Mouse (Mus musculus) midbrain, embryonic 15.5 days (tissue): ENCODE data around the gene Slc8b1. TPM values are rescaled to one million over a fixed set of nuclear protein-coding genes. Genes with fewer than 3 reads are reported as not detected.

Source experiments
- ATAC-seq: fragments of 200-750 bp; cut with Nextera tagmentation; replicated peaks from 2 replicates; pipeline ENCODE4 v1.8.0; 2017; ENCODE audit warnings: moderate TSS enrichment
- H3K27ac ChIP-seq: fragments of 300-500 bp; sonication (generic); 2 replicates; pipeline ENCODE4 v1.5.1; 2015; ENCODE audit warnings: mild to moderate bottlenecking, inconsistent platforms
- H3K27me3 ChIP-seq: fragments of 300-500 bp; sonication (generic); replicated peaks from 2 replicates; pipeline ENCODE4 v1.6.1; 2015; ENCODE audit warnings: inconsistent platforms
- H3K36me3 ChIP-seq: fragments of 300-500 bp; sonication (generic); replicated peaks from 2 replicates; pipeline ENCODE4 v1.6.1; 2015; ENCODE audit warnings: inconsistent platforms
- H3K4me1 ChIP-seq: fragments of 300-500 bp; sonication (generic); 2 replicates; pipeline ENCODE4 v1.6.1; 2015; ENCODE audit warnings: inconsistent platforms
- H3K4me2 ChIP-seq: fragments of 300-500 bp; sonication (generic); 2 replicates; pipeline ENCODE4 v1.6.1; 2015; ENCODE audit warnings: inconsistent platforms, mild to moderate bottlenecking, moderate library complexity
- H3K4me3 ChIP-seq: fragments of 300-500 bp; sonication (generic); 2 replicates; pipeline ENCODE4 v1.5.1; 2015; ENCODE audit warnings: mild to moderate bottlenecking, inconsistent platforms
- H3K9ac ChIP-seq: fragments of 300-500 bp; sonication (generic); 2 replicates; pipeline ENCODE4 v1.6.1; 2015; ENCODE audit warnings: mild to moderate bottlenecking, inconsistent platforms
- H3K9me3 ChIP-seq: fragments of 300-500 bp; sonication (generic); 2 replicates; pipeline ENCODE4 v1.6.1; 2016; ENCODE audit warnings: inconsistent platforms
- WGBS: fragments of 180-500 bp; shearing (Covaris S2); methylation state at CpG from one replicate; pipeline ENCODE4 v1.1.7; 2015; ENCODE audit warnings: mixed read lengths; 5-methylcytosine and 5-hydroxymethylcytosine counted together
- polyA plus RNA-seq: library from polyadenylated mRNA; unstranded; fragments of >200 nt; fragmentation: Nextera tagmentation; extraction: Ambion mirVana; gene quantifications from 2 replicates; pipeline ENCODE4 v1.2.1, GENCODE M21; 2015

Slc8b1 gene
- 1.6 and 2.5 TPM in 2 replicates for polyA plus RNA-seq

GRCm38 (mm10) chr5:120510982-120511642 is at the start of gene Slc8b1:
Slc8b1 (plus strand) TSS chr5:120511168.
- Histone ChIP-seq H3K36me3 (no peaks in the 10 kb centered on the region), H3K4me1 (peaks cover 20% of the 10 kb centered on the region; the same call in 1 of the 2 replicates), H3K9me3 (no peaks in the 10 kb centered on the region), H3K4me3 (peak within 1 kb of the TSS; percentile 40), H3K9ac (0 out of 2 replicates have a peak within 1 kb of the TSS, but pooled peaks have one; percentile 2), H3K27ac (no peak within 1 kb of the TSS), H3K4me2 (peak within 1 kb of the TSS; percentile 77), H3K27me3 (peaks cover 13% of the 10 kb centered on the region)
- WGBS: under 1% methylated on average over 36 of the region's 36 CpGs
- peak; percentile 77 for ATAC-seq

- Histone ChIP-seq H3K27me3 (peaks cover 2% of the 10 kb centered on the region; the same call in 1 of the 2 replicates), H3K4me3 (no peak overlapping the region), H3K27ac (no peak overlapping the region), H3K4me2 (no peak overlapping the region), H3K9ac (no peak overlapping the region), H3K9me3 (no peaks in the 10 kb centered on the region), H3K4me1 (no peaks in the 10 kb centered on the region; the same call in 1 of the 2 replicates), H3K36me3 (no peaks in the 10 kb centered on the region)
- ATAC-seq: no peak
- WGBS: 80% methylated on average over 15 of the region's 15 CpGs
Observed at GRCm38 (mm10) chr5:120461902-120462301, 49.1 kb upstream of the Slc8b1 start.

- Histone ChIP-seq H3K27me3 (0 out of 2 replicates have a peak, but pooled peaks cover 4% of the 10 kb centered on the region), H3K9ac (no peak overlapping the region), H3K4me2 (no peak overlapping the region), H3K4me3 (no peak overlapping the region), H3K36me3 (no peaks in the 10 kb centered on the region), H3K4me1 (no peaks in the 10 kb centered on the region; the same call in 1 of the 2 replicates), H3K9me3 (no peaks in the 10 kb centered on the region), H3K27ac (no peak overlapping the region)
- ATAC-seq: no peak
- WGBS: 79% methylated on average over 4 of the region's 4 CpGs
Observed at GRCm38 (mm10) chr5:120464321-120464720, 46.6 kb upstream of the Slc8b1 start.

GRCm38 (mm10) chr5:120465062-120465461 is 45.9 kb upstream of the Slc8b1 start:
- Histone ChIP-seq H3K4me1 (no peaks in the 10 kb centered on the region; the same call in 1 of the 2 replicates), H3K36me3 (no peaks in the 10 kb centered on the region), H3K27ac (no peak overlapping the region), H3K4me2 (no peak overlapping the region), H3K27me3 (0 out of 2 replicates have a peak, but pooled peaks cover 4% of the 10 kb centered on the region), H3K9me3 (no peaks in the 10 kb centered on the region), H3K9ac (no peak overlapping the region), H3K4me3 (no peak overlapping the region)
- no peak for ATAC-seq
- 40% methylated on average over 5 of the region's 5 CpGs for WGBS

- Histone ChIP-seq H3K27ac (no peak overlapping the region), H3K9me3 (no peaks in the 10 kb centered on the region), H3K4me1 (no peaks in the 10 kb centered on the region; the same call in 1 of the 2 replicates), H3K4me2 (no peak overlapping the region), H3K27me3 (0 out of 2 replicates have a peak, but pooled peaks cover 4% of the 10 kb centered on the region), H3K36me3 (no peaks in the 10 kb centered on the region), H3K9ac (no peak overlapping the region), H3K4me3 (no peak overlapping the region)
- 65% methylated on average over 6 of the region's 6 CpGs for WGBS
- ATAC-seq: no peak
Observed at GRCm38 (mm10) chr5:120465860-120466259, 45.1 kb upstream of the Slc8b1 start.

- no peak overlapping the region for H3K9ac ChIP-seq
- H3K4me1 ChIP-seq: no peaks in the 10 kb centered on the region; the same call in 1 of the 2 replicates
- H3K36me3 ChIP-seq: no peaks in the 10 kb centered on the region
- H3K27me3 ChIP-seq: 0 out of 2 replicates have a peak, but pooled peaks cover 4% of the 10 kb centered on the region
- no peak for ATAC-seq
- no peak overlapping the region for H3K27ac ChIP-seq
- no peaks in the 10 kb centered on the region for H3K9me3 ChIP-seq
- 13% methylated on average over 4 of the region's 4 CpGs for WGBS
- peak overlapping the region; percentile 20 for H3K4me3 ChIP-seq
- peak overlapping the region; percentile 26 for H3K4me2 ChIP-seq
Observed at GRCm38 (mm10) chr5:120467026-120467425, 43.9 kb upstream of the Slc8b1 start.

GRCm38 (mm10) chr5:120468336-120468735 is 42.6 kb upstream of the Slc8b1 start:
- no peaks in the 10 kb centered on the region for H3K9me3 ChIP-seq
- H3K9ac ChIP-seq: no peak overlapping the region
- no peak overlapping the region for H3K27ac ChIP-seq
- WGBS: 85% methylated on average over 5 of the region's 5 CpGs
- H3K27me3 ChIP-seq: 0 out of 2 replicates have a peak, but pooled peaks cover 4% of the 10 kb centered on the region
- no peak overlapping the region for H3K4me2 ChIP-seq
- H3K4me1 ChIP-seq: no peaks in the 10 kb centered on the region; the same call in 1 of the 2 replicates
- ATAC-seq: no peak
- H3K4me3 ChIP-seq: no peak overlapping the region
- no peaks in the 10 kb centered on the region for H3K36me3 ChIP-seq

- Histone ChIP-seq H3K9ac (no peak overlapping the region), H3K4me2 (no peak overlapping the region), H3K9me3 (no peaks in the 10 kb centered on the region), H3K4me1 (no peaks in the 10 kb centered on the region; the same call in 1 of the 2 replicates), H3K4me3 (no peak overlapping the region), H3K27ac (no peak overlapping the region), H3K36me3 (no peaks in the 10 kb centered on the region), H3K27me3 (0 out of 2 replicates have a peak, but pooled peaks cover 4% of the 10 kb centered on the region)
- WGBS: 85% methylated on average over 6 of the region's 6 CpGs
- ATAC-seq: no peak
Observed at GRCm38 (mm10) chr5:120468830-120469229, 42.1 kb upstream of the Slc8b1 start.

- no peak overlapping the region for H3K4me3 ChIP-seq
- no peak overlapping the region for H3K4me2 ChIP-seq
- H3K4me1 ChIP-seq: no peaks in the 10 kb centered on the region; the same call in 1 of the 2 replicates
- no peak overlapping the region for H3K9ac ChIP-seq
- 0 out of 2 replicates have a peak, but pooled peaks cover 4% of the 10 kb centered on the region for H3K27me3 ChIP-seq
- no peaks in the 10 kb centered on the region for H3K9me3 ChIP-seq
- WGBS: 53% methylated on average over 4 of the region's 4 CpGs
- no peaks in the 10 kb centered on the region for H3K36me3 ChIP-seq
- ATAC-seq: no peak
- H3K27ac ChIP-seq: no peak overlapping the region
Observed at GRCm38 (mm10) chr5:120471538-120471937, 39.4 kb upstream of the Slc8b1 start.

- ATAC-seq: no peak
- Histone ChIP-seq H3K27me3 (0 out of 2 replicates have a peak, but pooled peaks cover 4% of the 10 kb centered on the region), H3K27ac (no peak within 1 kb of the TSS), H3K4me1 (no peaks in the 10 kb centered on the region), H3K9me3 (no peaks in the 10 kb centered on the region), H3K4me3 (no peak within 1 kb of the TSS), H3K9ac (no peak within 1 kb of the TSS), H3K36me3 (no peaks in the 10 kb centered on the region), H3K4me2 (no peak within 1 kb of the TSS)
- WGBS: 82% methylated on average over 8 of the region's 8 CpGs
Observed at GRCm38 (mm10) chr5:120472770-120473169, 38.2 kb upstream of the Slc8b1 start, which contains the start of gene Sdsl. Sdsl (minus strand) TSS chr5:120472810.

- no peak overlapping the region for H3K27ac ChIP-seq
- no peaks in the 10 kb centered on the region for H3K36me3 ChIP-seq
- H3K4me2 ChIP-seq: no peak overlapping the region
- no peak overlapping the region for H3K9ac ChIP-seq
- no peak overlapping the region for H3K4me3 ChIP-seq
- 0 out of 2 replicates have a peak, but pooled peaks cover 4% of the 10 kb centered on the region for H3K27me3 ChIP-seq
- no peaks in the 10 kb centered on the region for H3K9me3 ChIP-seq
- no peak for ATAC-seq
- no peaks in the 10 kb centered on the region for H3K4me1 ChIP-seq
- WGBS: 94% methylated on average over 2 of the region's 2 CpGs
Observed at GRCm38 (mm10) chr5:120473361-120473760, 37.6 kb upstream of the Slc8b1 start.

GRCm38 (mm10) chr5:120475861-120476260 is 35.1 kb upstream of the Slc8b1 start:
- Histone ChIP-seq H3K27me3 (no peaks in the 10 kb centered on the region), H3K4me1 (no peaks in the 10 kb centered on the region), H3K36me3 (no peaks in the 10 kb centered on the region), H3K4me2 (no peak overlapping the region), H3K9me3 (no peaks in the 10 kb centered on the region), H3K4me3 (no peak overlapping the region), H3K9ac (no peak overlapping the region), H3K27ac (no peak overlapping the region)
- ATAC-seq: no peak
- 49% methylated on average over 8 of the region's 8 CpGs for WGBS
